20 mouse cellular contexts compared by ENCODE assay signal in the genomic region with DNA sequence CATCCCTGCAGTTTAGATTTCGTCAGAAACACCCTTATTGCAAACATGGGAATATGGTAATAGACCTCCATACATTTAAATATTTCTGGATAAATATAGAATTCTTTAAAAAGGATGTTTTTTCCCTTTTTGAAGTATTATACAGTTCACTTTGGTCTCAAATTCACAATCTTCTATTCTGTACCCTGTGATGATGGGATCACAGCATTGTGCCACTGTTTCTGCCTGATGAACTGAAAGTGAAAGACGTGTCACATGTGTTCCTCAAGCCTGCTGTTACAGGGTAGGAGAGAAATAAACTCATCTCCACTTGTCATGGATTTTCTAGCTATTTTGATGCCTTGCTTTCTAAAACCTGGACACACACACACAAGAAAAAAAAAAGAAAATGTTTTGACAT. TPM values are rescaled to one million over a fixed set of nuclear protein-coding genes. Genes with fewer than 3 reads are reported as not detected.
"Had no signal": no experiment of that assay in that cellular context is flagged by ENCODE, and none has a peak within 500 bp of the region (broad histone marks: within the 10 kb centered on the region; RNA-seq: fewer than 3 reads in every experiment).

No protein-coding gene starts in this region.

- ATAC-seq: liver, postnatal 0 days; midbrain, embryonic 15.5 days had no signal

- H3K4me2 ChIP-seq: limb, embryonic 12.5 days; liver, embryonic 13.5 days; lung, embryonic 15.5 days; midbrain, embryonic 11.5 days; midbrain, embryonic 15.5 days had no signal

- H3K27me3 ChIP-seq: limb, embryonic 12.5 days; liver, embryonic 13.5 days; lung, embryonic 15.5 days; midbrain, embryonic 15.5 days had no signal

- H3K36me3 ChIP-seq: limb, embryonic 12.5 days; lung, embryonic 15.5 days; midbrain, embryonic 15.5 days had no signal

- DNase-seq: kidney, adult 18-20 months; kidney, postnatal 14 days; liver; liver, embryonic 13.5 days; liver, postnatal 0 days; lung, postnatal 14 days; right cerebral cortex, postnatal 14 days; thymus, postnatal 14 days had no signal

- H3K27ac ChIP-seq: left cerebral cortex, adult 2 months; limb, embryonic 12.5 days; liver, embryonic 13.5 days; lung, embryonic 15.5 days; midbrain, embryonic 15.5 days; stomach, postnatal 0 days had no signal

- H3K9me3 ChIP-seq: limb, embryonic 12.5 days; liver, embryonic 13.5 days; lung, embryonic 15.5 days; midbrain, embryonic 15.5 days had no signal

- H3K9ac ChIP-seq: limb, embryonic 12.5 days; liver, embryonic 13.5 days; liver, postnatal 0 days; lung, embryonic 15.5 days; midbrain, embryonic 15.5 days had no signal

- H3K4me3 ChIP-seq: left cerebral cortex, adult 2 months; limb, embryonic 12.5 days; liver, embryonic 13.5 days; lung, embryonic 15.5 days; midbrain, embryonic 15.5 days had no signal

RNA-seq across cellular contexts. Expression of a gene that starts 28.9 kb away (rescaled TPM):
- total RNA-seq: layer of hippocampus, adult 8-10 months; layer of hippocampus, postnatal 25 days; monocyte, adult 5-6 weeks had no signal
- polyA plus RNA-seq: large intestine, adult 2 months; limb, embryonic 12.5 days; midbrain, embryonic 11.5 days; spleen, adult 2 months; urinary bladder, adult 2 months had no signal
